Mouse (Mus musculus) central nervous system, embryonic 14 days (tissue): Measurements from ENCODE around the gene Parp11. TPM values are rescaled to one million over a fixed set of nuclear protein-coding genes. Genes with fewer than 3 reads are reported as not detected.

Experiments
- polyA plus RNA-seq: library from polyadenylated mRNA; depleted of rRNA; stranded (reverse); fragments of >200 nt; gene quantifications from 2 replicates; pipeline ENCODE4 v1.2.3, GENCODE M21; 2012; rRNA removed

Gene Parp11
- 75.1 and 78.8 TPM in 2 replicates for polyA plus RNA-seq

GRCm38 (mm10) chr6:127446436-127446890 is at the start of gene Parp11:
TSS of gene Parp11 (plus strand) at chr6:127446840.

Other genes starting within 250 kb of the Parp11 start
- gene Cracr2a, start 114.5 kb downstream of the Parp11 start, polyA plus RNA-seq = 0.27 and 0.40 TPM in 2 replicates